Mouse (Mus musculus): ENCODE results near the gene Fndc3b. TPM values are rescaled to one million over a fixed set of nuclear protein-coding genes. Genes with fewer than 3 reads are reported as not detected.

Fndc3b gene
- total and polyA plus RNA-seq, 2 experiments from 2014 or later = 16.4 to 57.1 TPM

GRCm38 (mm10) chr3:27430621-27431263 is 280.4 kb downstream of the Fndc3b start:
- Histone ChIP-seq H3K36me3 (replicated peaks; ENCODE audit: control insufficient read depth, insufficient read depth, low read length) (peaks cover 69% of the 10 kb centered on the region), H3K9me3 (replicated peaks; ENCODE audit: control insufficient read depth, low read length) (no peaks in the 10 kb centered on the region), H3K9ac (replicated peaks; ENCODE audit: low read depth, low read length) (no peak overlapping the region), H3K27me3 (ENCODE audit: control insufficient read depth, insufficient read depth, low read length) (no peaks in the 10 kb centered on the region), H3K4me1 (ENCODE audit: control insufficient read depth, insufficient read depth) (peaks cover 4% of the 10 kb centered on the region; the same call in 1 of the 2 replicates), H3K4me3 (ENCODE audit: low read depth, low read length) (no peak overlapping the region), H3K4me2 (ENCODE audit: low read depth, low read length) (no peak overlapping the region), H3K27ac (ENCODE audit: low read depth) (0 out of 2 replicates have a peak overlapping the region, but pooled peaks have one; percentile 11)
- TF ChIP-seq CTCF (IDR thresholded peaks at IDR 0.05; ENCODE audit: low read depth) = no peak
- no peak for TF ChIP-seq EP300 (IDR thresholded peaks at IDR 0.05; ENCODE audit: low read depth)
- WGBS = 77% methylated on average over 13 of the region's 13 CpGs
- ATAC-seq (ENCODE audit: insufficient read depth, low read depth) = peak; percentile 54
- no peak for DNase-seq (ENCODE audit: low spot score)

- no peaks in the 10 kb centered on the region for H3K27me3 ChIP-seq (ENCODE audit: control insufficient read depth, insufficient read depth, low read length)
- no peak overlapping the region for H3K9ac ChIP-seq (replicated peaks; ENCODE audit: low read depth, low read length)
- H3K4me2 ChIP-seq (ENCODE audit: low read depth, low read length) = no peak overlapping the region
- DNase-seq (ENCODE audit: low spot score) = no peak
- ATAC-seq (ENCODE audit: insufficient read depth, low read depth) = no peak
- TF ChIP-seq EP300 (IDR thresholded peaks at IDR 0.05; ENCODE audit: low read depth) (no peak), CTCF (IDR thresholded peaks at IDR 0.05; ENCODE audit: low read depth) (no peak)
- WGBS = 78% methylated on average over 6 of the region's 6 CpGs
- peaks cover 4% of the 10 kb centered on the region; the same call in 1 of the 2 replicates for H3K4me1 ChIP-seq (ENCODE audit: control insufficient read depth, insufficient read depth)
- H3K27ac ChIP-seq (ENCODE audit: low read depth) = no peak overlapping the region
- H3K9me3 ChIP-seq (replicated peaks; ENCODE audit: control insufficient read depth, low read length) = no peaks in the 10 kb centered on the region
- H3K36me3 ChIP-seq (replicated peaks; ENCODE audit: control insufficient read depth, insufficient read depth, low read length) = peaks cover 77% of the 10 kb centered on the region
- H3K4me3 ChIP-seq (ENCODE audit: low read depth, low read length) = no peak overlapping the region
These were observed 283.7 kb downstream of the Fndc3b start for GRCm38 (mm10) chr3:27427406-27427805.

- TF ChIP-seq EP300 (IDR thresholded peaks at IDR 0.05; ENCODE audit: low read depth) (no peak), CTCF (IDR thresholded peaks at IDR 0.05; ENCODE audit: low read depth) (no peak)
- ATAC-seq (ENCODE audit: insufficient read depth, low read depth) (no peak), DNase-seq (ENCODE audit: low spot score) (no peak)
- Histone ChIP-seq H3K9ac (replicated peaks; ENCODE audit: low read depth, low read length) (no peak overlapping the region), H3K9me3 (replicated peaks; ENCODE audit: control insufficient read depth, low read length) (no peaks in the 10 kb centered on the region), H3K4me1 (ENCODE audit: control insufficient read depth, insufficient read depth) (no peaks in the 10 kb centered on the region), H3K27me3 (ENCODE audit: control insufficient read depth, insufficient read depth, low read length) (no peaks in the 10 kb centered on the region), H3K36me3 (replicated peaks; ENCODE audit: control insufficient read depth, insufficient read depth, low read length) (peaks cover 81% of the 10 kb centered on the region), H3K27ac (ENCODE audit: low read depth) (no peak overlapping the region), H3K4me3 (ENCODE audit: low read depth, low read length) (no peak overlapping the region), H3K4me2 (ENCODE audit: low read depth, low read length) (no peak overlapping the region)
- WGBS = 89% methylated on average over 11 of the region's 11 CpGs
These were observed 286.9 kb downstream of the Fndc3b start for GRCm38 (mm10) chr3:27424049-27424667.

- TF ChIP-seq CTCF (IDR thresholded peaks at IDR 0.05; ENCODE audit: low read depth) (no peak), EP300 (IDR thresholded peaks at IDR 0.05; ENCODE audit: low read depth) (no peak)
- no peak overlapping the region for H3K27ac ChIP-seq (ENCODE audit: low read depth)
- H3K4me2 ChIP-seq (ENCODE audit: low read depth, low read length) = no peak overlapping the region
- H3K4me1 ChIP-seq (ENCODE audit: control insufficient read depth, insufficient read depth) = no peaks in the 10 kb centered on the region
- no peak for ATAC-seq (ENCODE audit: insufficient read depth, low read depth)
- no peak for DNase-seq (ENCODE audit: low spot score)
- no peaks in the 10 kb centered on the region for H3K9me3 ChIP-seq (replicated peaks; ENCODE audit: control insufficient read depth, low read length)
- H3K27me3 ChIP-seq (ENCODE audit: control insufficient read depth, insufficient read depth, low read length) = no peaks in the 10 kb centered on the region
- H3K36me3 ChIP-seq (replicated peaks; ENCODE audit: control insufficient read depth, insufficient read depth, low read length) = peaks cover 81% of the 10 kb centered on the region
- H3K4me3 ChIP-seq (ENCODE audit: low read depth, low read length) = no peak overlapping the region
- H3K9ac ChIP-seq (replicated peaks; ENCODE audit: low read depth, low read length) = no peak overlapping the region
- 76% methylated on average over 6 of the region's 6 CpGs for WGBS
These were observed 288.6 kb downstream of the Fndc3b start for GRCm38 (mm10) chr3:27422521-27422920.

GRCm38 (mm10) chr3:27421980-27422379 is 289.1 kb downstream of the Fndc3b start:
- 82% methylated on average over 12 of the region's 12 CpGs for WGBS
- H3K9ac ChIP-seq (replicated peaks; ENCODE audit: low read depth, low read length) = no peak overlapping the region
- H3K4me3 ChIP-seq (ENCODE audit: low read depth, low read length) = no peak overlapping the region
- no peak overlapping the region for H3K27ac ChIP-seq (ENCODE audit: low read depth)
- H3K4me1 ChIP-seq (ENCODE audit: control insufficient read depth, insufficient read depth) = no peaks in the 10 kb centered on the region
- no peak for DNase-seq (ENCODE audit: low spot score)
- TF ChIP-seq CTCF (IDR thresholded peaks at IDR 0.05; ENCODE audit: low read depth) (no peak), EP300 (IDR thresholded peaks at IDR 0.05; ENCODE audit: low read depth) (no peak)
- no peak for ATAC-seq (ENCODE audit: insufficient read depth, low read depth)
- no peaks in the 10 kb centered on the region for H3K27me3 ChIP-seq (ENCODE audit: control insufficient read depth, insufficient read depth, low read length)
- peaks cover 80% of the 10 kb centered on the region for H3K36me3 ChIP-seq (replicated peaks; ENCODE audit: control insufficient read depth, insufficient read depth, low read length)
- no peaks in the 10 kb centered on the region for H3K9me3 ChIP-seq (replicated peaks; ENCODE audit: control insufficient read depth, low read length)
- H3K4me2 ChIP-seq (ENCODE audit: low read depth, low read length) = no peak overlapping the region
